Mouse (Mus musculus) heart, postnatal 25 days (tissue): ENCODE data around the gene Ccdc182. TPM values are rescaled to one million over a fixed set of nuclear protein-coding genes. Genes with fewer than 3 reads are reported as not detected.

Experiments
- DNase-seq: peaks from one replicate; pipeline ENCODE4 v3.0.0; 2022; ENCODE audit warnings: low spot score
- intact Hi-C: fragments of 180-260 bp; cut with DNase I; formaldehyde crosslinking; loops from one replicate; pipeline ENCODE4 v1.15.1; 2025
- total RNA-seq, 2 experiments: library from RNA; stranded (reverse); gene quantifications; 2 replicates each; pipeline ENCODE4 v1.2.3; 2021

Ccdc182 gene
- total RNA-seq, 2 experiments from 2014 or later: not detected

- intact Hi-C loops: no loop called here
- DNase-seq: no peak
These were observed 17.1 kb upstream of the Ccdc182 start for GRCm38 (mm10) chr11:88276534-88277308.

GRCm38 (mm10) chr11:88279006-88279405 is 14.9 kb upstream of the Ccdc182 start:
- intact Hi-C loops: no loop called here
- DNase-seq: no peak

- intact Hi-C loops: no loop called here
- DNase-seq: no peak
These were observed 13.4 kb upstream of the Ccdc182 start for GRCm38 (mm10) chr11:88280426-88280836.

- intact Hi-C loops: no loop called here
- DNase-seq: no peak
These were observed 12.3 kb upstream of the Ccdc182 start for GRCm38 (mm10) chr11:88281428-88282119.

GRCm38 (mm10) chr11:88282516-88282915 is 11.3 kb upstream of the Ccdc182 start:
- intact Hi-C loops: no loop called here
- DNase-seq: no peak

GRCm38 (mm10) chr11:88286019-88286418 is 7.8 kb upstream of the Ccdc182 start:
- intact Hi-C loops: no loop called here
- no peak for DNase-seq

GRCm38 (mm10) chr11:88288400-88288799 is 5.5 kb upstream of the Ccdc182 start:
- no peak for DNase-seq
- intact Hi-C loops: no loop called here

GRCm38 (mm10) chr11:88288805-88289340 is 5.0 kb upstream of the Ccdc182 start:
- no peak for DNase-seq
- intact Hi-C loops: no loop called here

GRCm38 (mm10) chr11:88291245-88291644 is 2.6 kb upstream of the Ccdc182 start:
- DNase-seq: no peak
- intact Hi-C loops: loop anchor here (5.0 kb wide), 2 partner anchors 121 to 531 kb away; no protein-coding TSS in a partner anchor

- DNase-seq: no peak
- intact Hi-C loops: loop anchor here (5.0 kb wide), 2 partner anchors 121 to 531 kb away; no protein-coding TSS in a partner anchor
These were observed 2.2 kb upstream of the Ccdc182 start for GRCm38 (mm10) chr11:88291688-88292087.

- intact Hi-C loops: loop anchor here (5.0 kb wide), 2 partner anchors 118 to 528 kb away; no protein-coding TSS in a partner anchor
- no peak for DNase-seq
These were observed 494 bp downstream of the Ccdc182 start for GRCm38 (mm10) chr11:88294394-88294710.

- DNase-seq: no peak
- intact Hi-C loops: loop anchor here (5.0 kb wide), 1 partner anchor 437 kb away; no protein-coding TSS in a partner anchor
These were observed 1.4 kb downstream of the Ccdc182 start for GRCm38 (mm10) chr11:88295298-88295697.

- DNase-seq: no peak
- intact Hi-C loops: loop anchor here (5.0 kb wide), 1 partner anchor 435 kb away; no protein-coding TSS in a partner anchor
These were observed 3.7 kb downstream of the Ccdc182 start for GRCm38 (mm10) chr11:88297526-88297925.

- DNase-seq: no peak
- intact Hi-C loops: loop anchor here (5.0 kb wide), 1 partner anchor 433 kb away; no protein-coding TSS in a partner anchor
These were observed 5.5 kb downstream of the Ccdc182 start for GRCm38 (mm10) chr11:88299345-88299744.

GRCm38 (mm10) chr11:88301619-88302018 is 7.8 kb downstream of the Ccdc182 start:
- intact Hi-C loops: no loop called here
- no peak for DNase-seq

GRCm38 (mm10) chr11:88305759-88306158 is 11.9 kb downstream of the Ccdc182 start:
- no peak for DNase-seq
- intact Hi-C loops: no loop called here

- intact Hi-C loops: no loop called here
- DNase-seq: no peak
These were observed 14.0 kb downstream of the Ccdc182 start for GRCm38 (mm10) chr11:88307616-88308543.

GRCm38 (mm10) chr11:88309059-88309700 is 15.3 kb downstream of the Ccdc182 start:
- intact Hi-C loops: no loop called here
- DNase-seq: no peak

GRCm38 (mm10) chr11:88310773-88311172 is 16.9 kb downstream of the Ccdc182 start:
- intact Hi-C loops: no loop called here
- DNase-seq: no peak
